Mouse (Mus musculus) ES-E14 (cell line): Measurements from ENCODE around the gene Fam71e1. TPM values are rescaled to one million over a fixed set of nuclear protein-coding genes. Genes with fewer than 3 reads are reported as not detected.

Source experiments
- DNase-seq: peaks from one replicate; pipeline ENCODE4 v3.0.0-alpha.2; 2013; ENCODE audit warnings: low read depth, low spot score
- H3K27ac ChIP-seq: 2 replicates; pipeline ENCODE4 v1.5.1; 2012; ENCODE audit warnings: low read depth, mild to moderate bottlenecking, low read length, moderate library complexity, mixed read lengths; ENCODE audit not compliant: poor library complexity, insufficient read depth, severe bottlenecking
- H3K36me3 ChIP-seq: 2 replicates; pipeline ENCODE4 v1.6.1; 2012; ENCODE audit warnings: mild to moderate bottlenecking, low read length, moderate library complexity, mixed read lengths; ENCODE audit not compliant: control insufficient read depth, poor library complexity, insufficient read depth, severe bottlenecking
- H3K4me1 ChIP-seq, 2 experiments: fragments of 150-350 bp in 1 of 2; sonication (generic) in 1 of 2; 2 replicates each; pipeline ENCODE4 v1.6.1; 2012; ENCODE audit warnings: low read length in 2 of 2, mild to moderate bottlenecking in 1 of 2, mixed read lengths in 1 of 2; ENCODE audit not compliant: control insufficient read depth in 2 of 2, insufficient read depth in 2 of 2, poor library complexity in 1 of 2
- H3K4me3 ChIP-seq, 2 experiments: fragments of 150-350 bp in 1 of 2; sonication (generic) in 1 of 2; 2 replicates each; pipeline ENCODE4 v1.5.1; 2012; ENCODE audit warnings: low read length in 2 of 2, low read depth in 1 of 2, mild to moderate bottlenecking in 1 of 2, mixed read lengths in 1 of 2; ENCODE audit not compliant: insufficient read depth in 1 of 2, poor library complexity in 1 of 2, severe bottlenecking in 1 of 2
- H3K9ac ChIP-seq: 2 replicates; pipeline ENCODE4 v1.6.1; 2012; ENCODE audit warnings: low read depth, mild to moderate bottlenecking, low read length, mixed read lengths; ENCODE audit not compliant: poor library complexity, insufficient read depth, severe bottlenecking
- H3K9me3 ChIP-seq: fragments of 150-350 bp; sonication (generic); 2 replicates; pipeline ENCODE4 v1.6.1; 2012; ENCODE audit warnings: low read depth, mild to moderate bottlenecking, low read length; ENCODE audit not compliant: control insufficient read depth, insufficient read depth
- CHD2 ChIP-seq: IDR thresholded peaks from 2 replicates; pipeline ENCODE4 v1.6.1; 2014; ENCODE audit warnings: mild to moderate bottlenecking, low read depth, low read length, inconsistent platforms
- HCFC1 ChIP-seq: IDR thresholded peaks from 2 replicates; pipeline ENCODE4 v1.6.1; 2012; ENCODE audit warnings: low read length, inconsistent platforms, borderline replicate concordance; ENCODE audit not compliant: insufficient read depth
- MAFK ChIP-seq: IDR thresholded peaks from 2 replicates; pipeline ENCODE4 v1.6.1; 2014; ENCODE audit warnings: mild to moderate bottlenecking, low read depth, low read length, inconsistent platforms; ENCODE audit not compliant: insufficient read depth
- ZC3H11A ChIP-seq: IDR thresholded peaks from 2 replicates; pipeline ENCODE4 v1.6.1; 2012; ENCODE audit warnings: low read depth, mild to moderate bottlenecking, inconsistent platforms, low read length, borderline replicate concordance
- ZNF384 ChIP-seq: IDR thresholded peaks from 2 replicates; pipeline ENCODE4 v1.6.1; 2012; ENCODE audit warnings: low read depth, low read length, inconsistent platforms
- in situ Hi-C, 2 experiments: fragments of 600-800 bp; cut with MboI; formaldehyde crosslinking; loops; one replicate each; pipeline ENCODE4 v1.15.1; 2025; ENCODE audit warnings: low sequenced_read_pairs in 2 of 2, inconsistent platforms in 1 of 2; ENCODE audit not compliant: unreplicated experiment in 2 of 2
- total RNA-seq: library from RNA; depleted of rRNA; stranded (reverse); fragments of 300-350 nt; gene quantifications from 2 replicates; pipeline ENCODE4 v1.2.3, GENCODE M21; 2012

The Fam71e1 gene
- total RNA-seq, 1 experiment = 3.4 TPM

GRCm38 (mm10) chr7:44466888-44467311 lies 29.5 kb upstream of the Fam71e1 start:
- TF ChIP-seq CHD2 (no peak), HCFC1 (no peak), ZNF384 (no peak), MAFK (no peak), ZC3H11A (no peak)
- Histone ChIP-seq H3K9me3 (no peaks in the 10 kb centered on the region), H3K4me3 (peak overlapping the region in 1 of 2 experiments; percentile 35; a peak in 2 of 4 replicates), H3K27ac (no peak overlapping the region), H3K4me1 (peaks cover 0 to 13% of the 10 kb centered on the region in 2 experiments; a peak in 1 of 4 replicates), H3K36me3 (no peaks in the 10 kb centered on the region), H3K9ac (peak overlapping the region; percentile 28; the same call in 1 of the 2 replicates)
- in situ Hi-C loops = no loop called here
- no peak for DNase-seq

GRCm38 (mm10) chr7:44467811-44468411 lies 28.5 kb upstream of the Fam71e1 start, which contains the start of gene Josd2:
TSS of gene Josd2 (plus strand) at chr7:44467980.
- H3K4me3 ChIP-seq = peak within 1 kb of the TSS; percentile 56 to 76
- in situ Hi-C loops = no loop called here

DNA sequence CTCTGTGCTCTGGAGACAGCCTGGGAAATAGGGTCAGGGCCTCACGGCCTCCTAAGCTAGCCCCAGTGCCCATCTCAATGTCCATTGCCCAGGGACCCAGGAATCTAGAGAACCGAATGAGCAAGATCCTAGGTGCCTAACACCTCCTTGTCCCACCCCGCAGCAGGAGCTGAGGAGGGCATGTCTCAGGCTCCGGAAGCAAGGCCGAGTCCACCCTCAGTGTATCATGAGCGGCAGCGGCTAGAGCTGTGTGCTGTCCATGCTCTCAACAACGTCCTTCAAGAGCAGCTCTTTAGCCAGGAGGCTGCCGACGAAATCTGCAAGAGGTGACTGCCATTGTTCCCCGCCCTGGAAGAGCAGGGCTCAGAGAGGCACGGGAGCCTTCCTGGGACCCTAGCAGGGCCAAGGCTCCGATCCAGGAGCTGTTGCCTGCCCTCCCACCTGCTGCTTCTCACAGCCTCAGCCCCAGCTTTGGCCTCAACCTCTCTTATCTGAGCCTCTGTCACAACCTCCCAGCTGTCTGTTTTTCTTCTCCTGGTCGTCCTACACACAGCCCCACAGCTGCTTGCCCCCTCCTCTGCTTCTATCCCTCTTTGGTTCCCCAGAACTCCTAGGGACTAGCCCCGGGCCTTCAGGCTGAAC lies 27.6 kb upstream of the Fam71e1 start:
- no peak for DNase-seq
- no peaks in the 10 kb centered on the region for H3K36me3 ChIP-seq
- no peak for TF ChIP-seq CHD2
- no peak for TF ChIP-seq ZNF384
- no peak for TF ChIP-seq ZC3H11A
- in situ Hi-C loops = no loop called here
- peaks cover 0 to 8% of the 10 kb centered on the region in 2 experiments; a peak in 1 of 4 replicates for H3K4me1 ChIP-seq
- H3K27ac ChIP-seq = no peak overlapping the region
- H3K4me3 ChIP-seq = peak overlapping the region in 1 of 2 experiments; percentile 76; a peak in 1 of 4 replicates
- no peak overlapping the region for H3K9ac ChIP-seq
- no peaks in the 10 kb centered on the region for H3K9me3 ChIP-seq

More at GRCm38 (mm10) chr7:44467811-44468411, 28.5 kb upstream of the Fam71e1 start, which contains the start of gene Josd2:
- H3K27ac ChIP-seq = peak within 1 kb of the TSS; percentile 20; the same call in 1 of the 2 replicates
- TF ChIP-seq ZNF384 (no peak), HCFC1 (peak; percentile 97), CHD2 (peak; percentile 98), ZC3H11A (no peak), MAFK (no peak)
- no peaks in the 10 kb centered on the region for H3K9me3 ChIP-seq
- H3K9ac ChIP-seq = peak within 1 kb of the TSS; percentile 76
- no peaks in the 10 kb centered on the region for H3K36me3 ChIP-seq
- peaks cover 0 to 8% of the 10 kb centered on the region in 2 experiments; a peak in 1 of 4 replicates for H3K4me1 ChIP-seq
- DNase-seq = peak; percentile 95

GRCm38 (mm10) chr7:44469677-44470675 lies 26.4 kb upstream of the Fam71e1 start:
- Histone ChIP-seq H3K4me1 (peaks cover 0 to 13% of the 10 kb centered on the region in 2 experiments; a peak in 1 of 4 replicates), H3K9ac (no peak overlapping the region), H3K36me3 (no peaks in the 10 kb centered on the region), H3K27ac (no peak overlapping the region), H3K9me3 (no peaks in the 10 kb centered on the region), H3K4me3 (no peak overlapping the region)
- no peak for DNase-seq
- in situ Hi-C loops = no loop called here
- TF ChIP-seq HCFC1 = no peak
- no peak for TF ChIP-seq ZC3H11A
- no peak for TF ChIP-seq ZNF384
- no peak for TF ChIP-seq CHD2
- TF ChIP-seq MAFK = no peak
